Mouse (Mus musculus) ES-Bruce4 (cell line): ENCODE measurements around the gene Asb5. TPM values are rescaled to one million over a fixed set of nuclear protein-coding genes. Genes with fewer than 3 reads are reported as not detected.

Experiments
- H3K27ac ChIP-seq: 2 replicates; pipeline ENCODE4 v1.5.1; 2012; ENCODE audit warnings: low read length, inconsistent platforms; ENCODE audit not compliant: insufficient read depth
- H3K27me3 ChIP-seq: 2 replicates; pipeline ENCODE4 v1.6.1; 2012; ENCODE audit warnings: mild to moderate bottlenecking, low read length, inconsistent platforms; ENCODE audit not compliant: control insufficient read depth, poor library complexity, insufficient read depth, severe bottlenecking
- H3K36me3 ChIP-seq: 2 replicates; pipeline ENCODE4 v1.6.1; 2012; ENCODE audit warnings: inconsistent platforms, mild to moderate bottlenecking, low read length, moderate library complexity; ENCODE audit not compliant: control insufficient read depth, poor library complexity, insufficient read depth, severe bottlenecking
- H3K4me1 ChIP-seq: one replicate; pipeline ENCODE4 v1.8.1; 2011; ENCODE audit warnings: low read length; ENCODE audit not compliant: control insufficient read depth, insufficient read depth
- H3K4me3 ChIP-seq: 2 replicates; pipeline ENCODE4 v1.5.1; 2011; ENCODE audit warnings: low read depth, mild to moderate bottlenecking, low read length
- H3K9ac ChIP-seq: 2 replicates; pipeline ENCODE4 v1.6.1; 2012; ENCODE audit warnings: low read depth, mild to moderate bottlenecking, inconsistent platforms; ENCODE audit not compliant: poor library complexity, severe bottlenecking
- H3K9me3 ChIP-seq: replicated peaks from 2 replicates; pipeline ENCODE4 v1.6.1; 2012; ENCODE audit warnings: mild to moderate bottlenecking, low read length, inconsistent platforms; ENCODE audit not compliant: control insufficient read depth, poor library complexity, insufficient read depth, severe bottlenecking
- CTCF ChIP-seq: IDR thresholded peaks from one replicate; pipeline ENCODE4 v1.8.1; 2011; ENCODE audit warnings: low read depth, low read length
- EP300 ChIP-seq: IDR thresholded peaks from 2 replicates; pipeline ENCODE4 v1.6.1; 2011; ENCODE audit warnings: low read depth, low read length; ENCODE audit not compliant: insufficient read depth
- POLR2A ChIP-seq: IDR thresholded peaks from one replicate; pipeline ENCODE4 v1.8.1; 2011; ENCODE audit warnings: low read length; ENCODE audit not compliant: insufficient read depth
- polyA plus RNA-seq: library from polyadenylated mRNA; stranded (reverse); fragments of >200 nt; gene quantifications from 2 replicates; pipeline ENCODE4 v1.2.4, GENCODE M21; 2011; ENCODE audit warnings: low read depth; ENCODE audit not compliant: missing spikeins, insufficient read depth, insufficient read length

The Asb5 gene
- polyA plus RNA-seq, 1 experiment = not detected

DNA sequence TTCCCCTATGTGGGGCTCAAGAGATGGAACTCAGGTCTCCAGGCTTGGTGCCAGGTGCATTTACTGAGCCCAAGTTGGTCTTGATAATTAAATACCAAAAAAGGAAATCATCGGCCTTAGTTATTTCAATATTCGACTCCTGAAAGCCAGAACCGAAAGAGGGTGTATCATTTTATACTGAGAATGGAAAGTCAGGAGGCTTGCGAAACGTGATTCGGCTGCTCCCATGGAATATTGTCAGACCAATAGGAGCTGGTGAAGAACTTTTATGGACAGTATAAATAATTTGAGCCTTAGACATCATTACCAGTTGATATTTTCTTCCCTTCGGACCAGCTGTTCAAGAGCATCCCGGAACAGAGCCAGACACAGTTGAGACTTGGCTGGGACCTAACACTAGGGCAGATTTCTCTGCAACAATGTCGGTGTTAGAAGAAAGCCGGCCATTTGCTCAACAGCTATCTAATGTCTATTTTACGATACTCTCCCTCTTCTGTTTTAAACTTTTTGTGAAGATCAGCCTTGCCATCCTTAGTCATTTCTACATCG lies 20.7 kb downstream of the Asb5 start:
- Histone ChIP-seq H3K27me3 (no peaks in the 10 kb centered on the region), H3K27ac (no peak overlapping the region), H3K9me3 (no peaks in the 10 kb centered on the region), H3K9ac (no peak overlapping the region), H3K4me1 (no peaks in the 10 kb centered on the region), H3K4me3 (no peak overlapping the region), H3K36me3 (no peaks in the 10 kb centered on the region)
- no peak for TF ChIP-seq POLR2A
- no peak for TF ChIP-seq CTCF
- TF ChIP-seq EP300 = no peak

GRCm38 (mm10) chr8:54554921-54555320 lies 25.5 kb downstream of the Asb5 start:
- Histone ChIP-seq H3K4me3 (no peak overlapping the region), H3K9ac (no peak overlapping the region), H3K4me1 (no peaks in the 10 kb centered on the region), H3K36me3 (no peaks in the 10 kb centered on the region), H3K27me3 (no peaks in the 10 kb centered on the region), H3K27ac (no peak overlapping the region), H3K9me3 (no peaks in the 10 kb centered on the region)
- no peak for TF ChIP-seq CTCF
- no peak for TF ChIP-seq POLR2A
- TF ChIP-seq EP300 = no peak

- no peak overlapping the region for H3K4me3 ChIP-seq
- H3K9ac ChIP-seq = no peak overlapping the region
- TF ChIP-seq CTCF (no peak), POLR2A (no peak), EP300 (no peak)
Measured at GRCm38 (mm10) chr8:54562137-54562536, 32.8 kb downstream of the Asb5 start.

GRCm38 (mm10) chr8:54565181-54565580 lies 35.8 kb downstream of the Asb5 start:
- Histone ChIP-seq H3K9me3 (no peaks in the 10 kb centered on the region), H3K4me3 (no peak overlapping the region), H3K36me3 (no peaks in the 10 kb centered on the region), H3K9ac (no peak overlapping the region), H3K27ac (no peak overlapping the region), H3K27me3 (no peaks in the 10 kb centered on the region), H3K4me1 (no peaks in the 10 kb centered on the region)
- no peak for TF ChIP-seq CTCF
- TF ChIP-seq POLR2A = no peak
- TF ChIP-seq EP300 = no peak

More at GRCm38 (mm10) chr8:54562137-54562536, 32.8 kb downstream of the Asb5 start:
- Histone ChIP-seq H3K27me3 (no peaks in the 10 kb centered on the region), H3K4me1 (no peaks in the 10 kb centered on the region), H3K9me3 (no peaks in the 10 kb centered on the region), H3K27ac (no peak overlapping the region), H3K36me3 (no peaks in the 10 kb centered on the region)

DNA sequence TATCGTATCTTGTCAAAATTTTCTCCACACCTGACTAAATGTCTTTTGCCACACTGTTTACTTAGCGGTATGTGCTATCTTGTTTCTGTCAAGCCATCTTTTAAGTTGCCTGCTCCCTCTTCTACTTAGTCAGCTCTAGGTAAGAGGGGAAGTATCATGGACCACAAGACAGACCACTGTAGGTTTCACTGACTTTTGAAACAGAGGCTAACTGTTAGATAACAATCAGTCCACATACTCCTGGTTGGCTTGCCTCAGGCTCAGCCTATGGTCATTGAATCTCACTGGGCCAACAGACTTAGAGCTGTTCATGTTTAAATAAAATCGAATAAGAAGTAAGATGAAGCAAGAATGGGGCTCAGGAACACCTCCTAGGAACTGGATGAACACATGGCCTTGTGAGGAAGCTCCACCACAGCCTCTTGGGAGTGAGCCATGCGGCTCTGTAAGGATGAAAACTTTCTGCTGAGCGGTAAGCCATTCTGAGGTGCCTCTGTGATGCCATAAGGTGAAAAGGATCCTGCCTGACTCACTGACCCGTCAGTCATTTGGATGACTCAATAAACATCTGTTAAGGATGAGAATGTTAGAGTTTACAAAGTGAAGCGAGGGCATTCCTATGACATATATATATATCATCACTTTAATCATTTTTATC lies 36.4 kb downstream of the Asb5 start:
- no peak for TF ChIP-seq POLR2A
- TF ChIP-seq EP300 = no peak
- TF ChIP-seq CTCF = no peak
- no peaks in the 10 kb centered on the region for H3K4me1 ChIP-seq

GRCm38 (mm10) chr8:54567168-54567567 lies 37.8 kb downstream of the Asb5 start:
- no peaks in the 10 kb centered on the region for H3K36me3 ChIP-seq
- H3K4me3 ChIP-seq = no peak overlapping the region
- TF ChIP-seq POLR2A (no peak), CTCF (no peak), EP300 (no peak)
- no peaks in the 10 kb centered on the region for H3K9me3 ChIP-seq
- no peaks in the 10 kb centered on the region for H3K27me3 ChIP-seq
- H3K27ac ChIP-seq = no peak overlapping the region
- H3K9ac ChIP-seq = no peak overlapping the region
- H3K4me1 ChIP-seq = no peaks in the 10 kb centered on the region

More for the DNA sequence above, 36.4 kb downstream of the Asb5 start:
- H3K9ac ChIP-seq = no peak overlapping the region
- H3K4me3 ChIP-seq = no peak overlapping the region
- no peaks in the 10 kb centered on the region for H3K27me3 ChIP-seq
- no peaks in the 10 kb centered on the region for H3K36me3 ChIP-seq
- no peaks in the 10 kb centered on the region for H3K9me3 ChIP-seq
- H3K27ac ChIP-seq = no peak overlapping the region
